In the genomic region with DNA sequence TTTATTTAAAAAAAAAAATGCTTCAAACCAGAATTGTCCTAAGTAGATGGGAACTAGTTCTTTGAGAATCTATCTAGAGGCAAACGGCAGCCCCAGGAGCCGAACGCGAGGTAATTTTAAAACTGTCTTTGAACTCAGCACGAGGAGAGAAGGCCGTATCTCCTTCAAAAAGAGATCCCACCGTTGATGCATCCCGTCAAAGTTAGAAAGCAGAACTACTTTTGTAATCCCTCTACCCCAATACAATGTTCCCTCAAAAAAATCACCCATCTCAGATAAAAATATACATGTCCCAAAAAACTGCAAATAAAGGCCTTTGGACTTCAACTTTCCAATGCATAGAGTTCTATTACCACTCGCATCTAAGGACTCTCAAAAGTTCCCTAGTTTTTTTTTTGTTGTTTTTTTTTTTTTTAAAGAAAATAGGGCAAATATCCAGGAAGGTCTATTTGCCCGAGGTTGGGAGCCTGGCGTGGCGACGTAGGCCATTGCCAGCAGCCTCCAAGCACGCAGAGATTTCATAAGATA, we compare ENCODE assay signal across 8 mouse cellular contexts. TPM values are rescaled to one million over a fixed set of nuclear protein-coding genes. Genes with fewer than 3 reads are reported as not detected.
A peak's percentile ranks its signal among the peaks of the same experiment; 100 is the strongest.
DNase-seq lines count a peak whose midpoint lies in the region; ATAC-seq lines count a peak whose summit lies in the region.

No protein-coding gene starts in this region.

- peak overlapping the region; percentile 93 for H3K4me2 ChIP-seq in lung, embryonic 15.5 days
- H3K4me2 ChIP-seq in embryonic facial prominence, embryonic 14.5 days (ENCODE audit: low read depth, low read length): peak overlapping the region; percentile 95
- peak overlapping the region; percentile 93 for H3K4me2 ChIP-seq in intestine, embryonic 16.5 days (ENCODE audit: low read depth, low read length)
- H3K4me2 ChIP-seq in neural tube, embryonic 14.5 days (ENCODE audit: low read depth, low read length): peak overlapping the region; percentile 99

- 4% methylated on average over 14 of the region's 14 CpGs for WGBS in lung, embryonic 15.5 days
- WGBS in embryonic facial prominence, embryonic 14.5 days: 5% methylated on average over 14 of the region's 14 CpGs
- 4% methylated on average over 14 of the region's 14 CpGs for WGBS in intestine, embryonic 16.5 days
- under 1% methylated on average over 14 of the region's 14 CpGs for WGBS in neural tube, embryonic 14.5 days

- peaks cover 53% of the 10 kb centered on the region for H3K4me1 ChIP-seq in lung, embryonic 15.5 days
- peaks cover 37% of the 10 kb centered on the region for H3K4me1 ChIP-seq in embryonic facial prominence, embryonic 14.5 days (ENCODE audit: control insufficient read depth, insufficient read depth, low read length)
- H3K4me1 ChIP-seq in intestine, embryonic 16.5 days (ENCODE audit: control insufficient read depth, insufficient read depth, low read length): peaks cover 43% of the 10 kb centered on the region
- peaks cover 49% of the 10 kb centered on the region for H3K4me1 ChIP-seq in neural tube, embryonic 14.5 days (ENCODE audit: control insufficient read depth, insufficient read depth, low read length)

- peak overlapping the region; percentile 99 for H3K27ac ChIP-seq in lung, embryonic 15.5 days
- H3K27ac ChIP-seq in embryonic facial prominence, embryonic 14.5 days (replicated peaks; ENCODE audit: low read depth, low read length): peak overlapping the region; percentile 97
- H3K27ac ChIP-seq in intestine, embryonic 16.5 days (ENCODE audit: low read length): peak overlapping the region; percentile 100
- H3K27ac ChIP-seq in neural tube, embryonic 14.5 days (ENCODE audit: low read depth, low read length): peak overlapping the region; percentile 89; the same call in 1 of the 2 replicates

- no peaks in the 10 kb centered on the region for H3K27me3 ChIP-seq in lung, embryonic 15.5 days
- H3K27me3 ChIP-seq in embryonic facial prominence, embryonic 14.5 days (replicated peaks; ENCODE audit: control insufficient read depth, insufficient read depth, low read length): no peaks in the 10 kb centered on the region; the same call in 1 of the 2 replicates
- no peaks in the 10 kb centered on the region for H3K27me3 ChIP-seq in intestine, embryonic 16.5 days (replicated peaks; ENCODE audit: control insufficient read depth, insufficient read depth, low read length)
- no peaks in the 10 kb centered on the region for H3K27me3 ChIP-seq in neural tube, embryonic 14.5 days (ENCODE audit: control insufficient read depth, insufficient read depth, low read length)

- no peaks in the 10 kb centered on the region for H3K9me3 ChIP-seq in lung, embryonic 15.5 days
- no peaks in the 10 kb centered on the region for H3K9me3 ChIP-seq in embryonic facial prominence, embryonic 14.5 days (ENCODE audit: control insufficient read depth, low read length)
- H3K9me3 ChIP-seq in intestine, embryonic 16.5 days (ENCODE audit: control insufficient read depth, low read length): no peaks in the 10 kb centered on the region
- no peaks in the 10 kb centered on the region for H3K9me3 ChIP-seq in neural tube, embryonic 14.5 days (ENCODE audit: control insufficient read depth, low read length)

- DNase-seq in lung, postnatal 4 days: no peak
- no peak for DNase-seq in embryonic facial prominence, embryonic 14.5 days (ENCODE audit: low spot score)
- DNase-seq in MN1 (ENCODE audit: low spot score): no peak
- no peak for DNase-seq in layer of hippocampus, adult 9-10 months (ENCODE audit: low spot score)
- no peak for DNase-seq in urinary bladder, adult 2 months (ENCODE audit: low spot score)

- H3K36me3 ChIP-seq in lung, embryonic 15.5 days: no peaks in the 10 kb centered on the region
- H3K36me3 ChIP-seq in embryonic facial prominence, embryonic 14.5 days (ENCODE audit: control insufficient read depth, insufficient read depth, low read length): no peaks in the 10 kb centered on the region
- no peaks in the 10 kb centered on the region for H3K36me3 ChIP-seq in intestine, embryonic 16.5 days (ENCODE audit: control insufficient read depth, insufficient read depth, low read length)
- H3K36me3 ChIP-seq in neural tube, embryonic 14.5 days (ENCODE audit: control insufficient read depth, insufficient read depth, low read length): no peaks in the 10 kb centered on the region

- H3K9ac ChIP-seq in lung, embryonic 15.5 days: peak overlapping the region; percentile 98
- peak overlapping the region; percentile 95 for H3K9ac ChIP-seq in embryonic facial prominence, embryonic 14.5 days (ENCODE audit: low read depth, low read length)
- peak overlapping the region; percentile 98 for H3K9ac ChIP-seq in intestine, embryonic 16.5 days (ENCODE audit: low read depth, low read length)
- H3K9ac ChIP-seq in neural tube, embryonic 14.5 days (replicated peaks; ENCODE audit: low read depth, low read length): peak overlapping the region; percentile 84

- H3K4me3 ChIP-seq in lung, embryonic 15.5 days: peak overlapping the region; percentile 94
- H3K4me3 ChIP-seq in embryonic facial prominence, embryonic 14.5 days (ENCODE audit: low read depth, low read length): peak overlapping the region; percentile 93
- peak overlapping the region; percentile 94 for H3K4me3 ChIP-seq in intestine, embryonic 16.5 days (ENCODE audit: low read length)
- H3K4me3 ChIP-seq in neural tube, embryonic 14.5 days (ENCODE audit: low read depth, low read length): peak overlapping the region; percentile 67

- no peak for ATAC-seq in lung, embryonic 15.5 days (ENCODE audit: borderline replicate concordance, extremely low read depth, low FRiP score, low TSS enrichment)
- ATAC-seq in embryonic facial prominence, embryonic 14.5 days (ENCODE audit: low read depth): no peak
- no peak for ATAC-seq in intestine, embryonic 16.5 days
- no peak for ATAC-seq in neural tube, embryonic 14.5 days (ENCODE audit: low read depth)

RNA-seq across cellular contexts. Expression of a gene that starts 2.0 kb away (rescaled TPM):
- polyA plus RNA-seq in lung, embryonic 15.5 days (2015; fragmentation: Nextera tagmentation; extraction: Ambion mirVana): 149 and 160 TPM in 2 replicates
- 106 and 119 TPM in 2 replicates for polyA plus RNA-seq in embryonic facial prominence, embryonic 14.5 days (2014; fragmentation: Nextera tagmentation; extraction: Ambion mirVana)
- polyA plus RNA-seq in intestine, embryonic 16.5 days (2015; fragmentation: Nextera tagmentation; extraction: Ambion mirVana): 47.3 and 47.6 TPM in 2 replicates
- polyA plus RNA-seq in neural tube, embryonic 14.5 days (2014; fragmentation: Nextera tagmentation; extraction: Ambion mirVana): 28.1 and 32.0 TPM in 2 replicates
- polyA plus RNA-seq in urinary bladder, adult 2 months (2012; rRNA removed): 80.2 and 89.9 TPM in 2 replicates

RNA-seq across cellular contexts. Expression of a gene that starts 3.0 kb away (rescaled TPM):
- polyA plus RNA-seq in lung, embryonic 15.5 days (2015; fragmentation: Nextera tagmentation; extraction: Ambion mirVana): 91.6 and 94.8 TPM in 2 replicates
- polyA plus RNA-seq in embryonic facial prominence, embryonic 14.5 days (2014; fragmentation: Nextera tagmentation; extraction: Ambion mirVana): 63.0 and 69.5 TPM in 2 replicates
- polyA plus RNA-seq in intestine, embryonic 16.5 days (2015; fragmentation: Nextera tagmentation; extraction: Ambion mirVana): 78.3 and 80.2 TPM in 2 replicates
- 61.1 and 65.0 TPM in 2 replicates for polyA plus RNA-seq in neural tube, embryonic 14.5 days (2014; fragmentation: Nextera tagmentation; extraction: Ambion mirVana)
- 83.1 and 99.4 TPM in 2 replicates for polyA plus RNA-seq in urinary bladder, adult 2 months (2012; rRNA removed)
